Mouse (Mus musculus) G1E (cell line): ENCODE measurements around the gene Capn10.

ENCODE experiments used
- CTCF ChIP-seq: IDR thresholded peaks from 2 replicates; pipeline ENCODE4 v1.5.1; 2012; ENCODE audit warnings: low read depth, low read length, inconsistent platforms, mixed read lengths
- GATA1 ChIP-seq: IDR thresholded peaks from 2 replicates; pipeline ENCODE4 v1.6.1; 2012; ENCODE audit warnings: borderline replicate concordance, low read length, inconsistent platforms, mixed read lengths
- POLR2AphosphoS5 ChIP-seq: IDR thresholded peaks from 2 replicates; pipeline ENCODE4 v1.6.1; 2012; ENCODE audit warnings: low read depth, low read length, inconsistent platforms; ENCODE audit not compliant: insufficient replicate concordance
- TAL1 ChIP-seq: conservative IDR thresholded peaks from 2 replicates; pipeline ENCODE4 v1.6.1; 2012; ENCODE audit warnings: low read depth, low read length, inconsistent platforms, mixed read lengths

DNA sequence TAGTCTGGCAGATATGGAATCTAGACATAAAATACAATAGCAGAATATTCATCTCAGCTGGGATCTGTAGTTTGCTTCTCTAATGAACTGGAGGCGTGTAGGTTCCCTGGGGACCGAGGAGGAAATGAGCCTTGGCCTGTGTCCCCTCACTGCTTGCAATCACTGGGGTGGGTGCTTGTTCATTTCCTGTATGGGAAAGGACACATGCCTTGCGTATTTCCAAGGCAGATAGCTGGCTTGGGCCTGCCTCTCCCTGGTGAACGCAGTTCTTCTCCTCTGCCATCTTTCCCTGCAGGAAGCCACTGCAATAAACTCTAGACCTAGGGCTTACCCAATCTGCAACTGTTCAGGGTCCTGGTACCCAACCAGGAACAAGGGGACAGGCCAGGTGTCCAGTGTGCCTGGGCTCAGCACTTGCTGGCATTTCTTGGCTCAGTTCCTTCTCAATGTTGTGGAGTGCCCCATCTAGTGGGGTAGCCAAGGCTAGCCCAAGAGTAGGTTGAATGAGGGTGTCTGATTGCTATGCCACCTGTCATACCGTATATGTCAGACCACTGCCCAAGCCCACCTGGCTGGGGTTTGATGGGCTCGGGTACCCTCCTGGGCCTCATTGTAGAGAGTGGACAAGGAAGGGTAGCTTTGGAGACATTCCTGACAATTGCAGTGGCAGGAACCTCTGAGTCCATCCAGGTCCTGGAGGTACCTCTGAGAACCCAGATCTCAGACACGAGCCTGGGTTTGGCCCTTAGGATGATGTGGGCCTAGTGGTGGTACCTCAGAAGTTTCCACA is 47.1 kb downstream of the Capn10 start:
- TF ChIP-seq TAL1 (no peak), CTCF (no peak), GATA1 (no peak), POLR2AphosphoS5 (no peak)
